Mouse (Mus musculus) limb, embryonic 11.5 days (tissue): ENCODE results near the gene Tnni2. TPM values are rescaled to one million over a fixed set of nuclear protein-coding genes. Genes with fewer than 3 reads are reported as not detected.
A peak's percentile ranks its signal among the peaks of the same experiment; 100 is the strongest.

Experiments
- ATAC-seq: fragments of 200-750 bp; cut with Nextera tagmentation; 2 replicates; pipeline ENCODE4 v1.8.0; 2017; ENCODE audit warnings: low read depth; ENCODE audit not compliant: insufficient number of reproducible peaks, low FRiP score, low TSS enrichment
- DNase-seq: peaks from one replicate; pipeline ENCODE4 v3.0.0-alpha.2; 2015; ENCODE audit warnings: low spot score
- H3K27ac ChIP-seq: fragments of 300-500 bp; sonication (generic); replicated peaks from 2 replicates; pipeline ENCODE4 v1.5.1; 2014; ENCODE audit warnings: low read depth, mild to moderate bottlenecking, low read length
- H3K27me3 ChIP-seq: fragments of 300-500 bp; sonication (generic); 2 replicates; pipeline ENCODE4 v1.6.1; 2014; ENCODE audit warnings: mild to moderate bottlenecking, low read length, mixed read lengths; ENCODE audit not compliant: control insufficient read depth, insufficient read depth
- H3K36me3 ChIP-seq: fragments of 300-500 bp; sonication (generic); 2 replicates; pipeline ENCODE4 v1.6.1; 2014; ENCODE audit warnings: mild to moderate bottlenecking, low read length, moderate library complexity, mixed read lengths; ENCODE audit not compliant: control insufficient read depth, insufficient read depth
- H3K4me1 ChIP-seq: fragments of 300-500 bp; sonication (generic); 2 replicates; pipeline ENCODE4 v1.6.1; 2014; ENCODE audit warnings: low read length, mixed read lengths; ENCODE audit not compliant: control insufficient read depth, insufficient read depth
- H3K4me2 ChIP-seq: fragments of 300-500 bp; sonication (generic); 2 replicates; pipeline ENCODE4 v1.6.1; 2014; ENCODE audit warnings: low read depth, mild to moderate bottlenecking, moderate library complexity; ENCODE audit not compliant: severe bottlenecking
- H3K4me3 ChIP-seq: fragments of 300-500 bp; sonication (generic); 2 replicates; pipeline ENCODE4 v1.5.1; 2014; ENCODE audit warnings: low read depth, low read length
- H3K9ac ChIP-seq: fragments of 300-500 bp; sonication (generic); 2 replicates; pipeline ENCODE4 v1.6.1; 2014; ENCODE audit warnings: mild to moderate bottlenecking, low read length
- H3K9me3 ChIP-seq: fragments of 300-500 bp; sonication (generic); 2 replicates; pipeline ENCODE4 v1.6.1; 2016; ENCODE audit warnings: low read length; ENCODE audit not compliant: control insufficient read depth
- WGBS: fragments of 180-500 bp; shearing (Covaris S2); extraction: QIAGEN DNeasy Blood & Tissue Kit; methylation state at CpG from one replicate; pipeline ENCODE4 v1.1.7; 2014; 5-methylcytosine and 5-hydroxymethylcytosine counted together
- polyA plus RNA-seq: library from polyadenylated mRNA; unstranded; fragments of >200 nt; fragmentation: Nextera tagmentation; extraction: Ambion mirVana; gene quantifications from 2 replicates; pipeline ENCODE4 v1.2.1, GENCODE M21; 2014

Gene Tnni2
- polyA plus RNA-seq, 1 experiment from 2014 or later = 7.0 TPM

DNA sequence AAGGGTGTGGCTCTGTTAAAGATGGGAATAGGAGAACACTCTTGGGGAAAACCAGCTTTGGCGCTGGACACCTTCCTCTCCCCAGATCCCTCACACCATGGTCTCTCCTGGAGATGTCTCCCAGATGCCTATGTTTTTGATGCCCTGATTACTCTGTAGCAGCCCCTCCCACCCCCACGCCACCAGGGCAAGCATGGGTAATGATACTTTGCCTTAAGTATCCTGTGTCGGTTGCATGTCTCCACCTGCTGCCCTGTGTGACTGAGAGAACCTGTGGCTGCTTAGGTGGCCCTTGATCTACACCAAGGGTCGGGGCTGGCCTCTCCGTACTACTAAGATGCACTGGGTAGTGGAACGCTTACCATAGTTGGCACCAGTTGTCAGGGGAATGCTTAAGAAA, 36.4 kb downstream of the Tnni2 start:
- H3K4me3 ChIP-seq = no peak overlapping the region
- no peak for DNase-seq
- H3K9me3 ChIP-seq = no peaks in the 10 kb centered on the region
- no peak overlapping the region for H3K4me2 ChIP-seq
- WGBS = 89% methylated on average over 6 of the region's 6 CpGs
- no peaks in the 10 kb centered on the region for H3K27me3 ChIP-seq
- no peak for ATAC-seq
- no peak overlapping the region for H3K9ac ChIP-seq
- H3K27ac ChIP-seq = no peak overlapping the region
- H3K4me1 ChIP-seq = peaks cover 22% of the 10 kb centered on the region
- no peaks in the 10 kb centered on the region; the same call in 1 of the 2 replicates for H3K36me3 ChIP-seq

DNA sequence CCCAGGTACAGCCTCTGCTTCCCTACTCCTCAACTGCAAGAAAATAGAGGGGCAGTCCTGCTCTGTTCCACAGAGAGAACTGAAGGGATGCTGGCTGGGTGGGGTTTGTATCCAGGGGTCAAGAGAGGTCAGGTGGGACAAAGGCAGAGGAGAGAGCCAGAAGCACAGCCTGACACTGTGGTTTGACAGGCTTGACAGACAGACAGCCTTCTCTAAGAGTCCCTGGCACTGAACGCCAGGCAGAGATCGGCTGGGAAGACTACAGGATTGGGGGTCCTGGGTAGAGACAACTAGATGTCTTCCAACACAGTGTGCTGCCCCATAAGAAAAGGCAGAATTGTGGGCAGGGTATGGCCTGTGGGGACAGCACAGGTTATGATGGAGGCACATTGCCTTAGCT, 37.0 kb downstream of the Tnni2 start:
- Histone ChIP-seq H3K36me3 (no peaks in the 10 kb centered on the region; the same call in 1 of the 2 replicates), H3K9ac (no peak overlapping the region), H3K4me1 (peaks cover 28% of the 10 kb centered on the region), H3K4me2 (no peak overlapping the region), H3K27me3 (no peaks in the 10 kb centered on the region), H3K27ac (no peak overlapping the region), H3K4me3 (no peak overlapping the region), H3K9me3 (no peaks in the 10 kb centered on the region)
- DNase-seq = no peak
- WGBS = 77% methylated on average over 2 of the region's 2 CpGs
- no peak for ATAC-seq

GRCm38 (mm10) chr7:142479307-142479706, 37.7 kb downstream of the Tnni2 start:
- no peak overlapping the region for H3K4me2 ChIP-seq
- H3K27ac ChIP-seq = no peak overlapping the region
- H3K27me3 ChIP-seq = no peaks in the 10 kb centered on the region
- H3K4me3 ChIP-seq = no peak overlapping the region
- DNase-seq (no peak), ATAC-seq (no peak)
- H3K36me3 ChIP-seq = no peaks in the 10 kb centered on the region; the same call in 1 of the 2 replicates
- H3K9ac ChIP-seq = no peak overlapping the region
- H3K9me3 ChIP-seq = no peaks in the 10 kb centered on the region
- H3K4me1 ChIP-seq = peaks cover 32% of the 10 kb centered on the region

DNA sequence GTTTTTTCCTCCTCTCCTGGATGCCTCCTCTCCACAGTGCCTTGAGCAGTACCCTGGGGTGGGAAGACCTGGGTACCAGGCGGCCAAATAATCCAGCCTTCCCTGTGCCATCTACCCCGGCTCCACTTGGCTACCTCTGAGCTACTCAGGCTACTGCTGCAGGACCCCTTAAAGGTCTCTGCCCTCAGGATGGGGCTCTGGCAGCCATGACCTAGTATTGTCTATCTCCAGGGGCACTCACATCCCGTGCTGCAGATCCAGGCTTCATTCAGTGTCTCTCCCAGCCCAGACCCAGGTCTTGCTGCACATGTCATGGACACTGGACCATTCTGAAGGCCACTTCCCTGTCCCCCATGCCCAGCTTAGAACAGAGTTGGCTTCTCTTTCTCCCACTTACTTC, 38.3 kb downstream of the Tnni2 start:
- Histone ChIP-seq H3K4me3 (no peak overlapping the region), H3K4me1 (peaks cover 38% of the 10 kb centered on the region), H3K27me3 (no peaks in the 10 kb centered on the region), H3K36me3 (no peaks in the 10 kb centered on the region; the same call in 1 of the 2 replicates), H3K9ac (no peak overlapping the region), H3K4me2 (no peak overlapping the region), H3K27ac (0 out of 2 replicates have a peak overlapping the region, but pooled peaks have one; percentile 3), H3K9me3 (no peaks in the 10 kb centered on the region)
- ATAC-seq = no peak
- 94% methylated on average over 3 of the region's 3 CpGs for WGBS
- DNase-seq = no peak

GRCm38 (mm10) chr7:142480661-142481060, 39.1 kb downstream of the Tnni2 start:
- DNase-seq = no peak
- Histone ChIP-seq H3K27me3 (no peaks in the 10 kb centered on the region), H3K9me3 (no peaks in the 10 kb centered on the region), H3K4me1 (peaks cover 41% of the 10 kb centered on the region), H3K4me2 (no peak overlapping the region), H3K36me3 (no peaks in the 10 kb centered on the region; the same call in 1 of the 2 replicates), H3K9ac (no peak overlapping the region), H3K27ac (peak overlapping the region; percentile 87), H3K4me3 (no peak overlapping the region)
- 96% methylated on average over 3 of the region's 3 CpGs for WGBS
- no peak for ATAC-seq

DNA sequence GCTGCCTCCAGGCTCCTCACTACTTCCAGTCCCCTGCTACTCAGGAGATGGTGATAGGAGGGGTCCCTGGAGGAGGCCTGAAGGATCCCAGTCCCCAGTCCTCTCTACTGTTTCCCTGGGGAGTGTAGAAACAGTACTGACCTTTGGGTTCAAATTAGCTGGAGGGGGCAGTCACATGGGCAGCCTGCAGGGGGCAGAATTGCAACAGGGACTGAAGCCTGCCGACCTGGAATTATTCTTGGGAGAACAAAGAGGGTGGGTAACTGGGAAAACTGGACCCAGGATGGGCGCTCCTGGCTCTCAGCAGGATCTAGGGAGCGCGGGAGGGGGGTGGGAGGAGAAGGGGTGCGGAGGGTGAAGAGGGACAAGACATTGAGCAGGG, 39.6 kb downstream of the Tnni2 start:
- Histone ChIP-seq H3K4me2 (peak overlapping the region; percentile 47), H3K36me3 (no peaks in the 10 kb centered on the region; the same call in 1 of the 2 replicates), H3K9ac (peak overlapping the region; percentile 74), H3K27me3 (no peaks in the 10 kb centered on the region), H3K4me1 (peaks cover 46% of the 10 kb centered on the region), H3K27ac (peak overlapping the region; percentile 87), H3K4me3 (peak overlapping the region; percentile 14), H3K9me3 (no peaks in the 10 kb centered on the region)
- DNase-seq (peak; percentile 89), ATAC-seq (no peak)
- 6% methylated on average over 5 of the region's 5 CpGs for WGBS

DNA sequence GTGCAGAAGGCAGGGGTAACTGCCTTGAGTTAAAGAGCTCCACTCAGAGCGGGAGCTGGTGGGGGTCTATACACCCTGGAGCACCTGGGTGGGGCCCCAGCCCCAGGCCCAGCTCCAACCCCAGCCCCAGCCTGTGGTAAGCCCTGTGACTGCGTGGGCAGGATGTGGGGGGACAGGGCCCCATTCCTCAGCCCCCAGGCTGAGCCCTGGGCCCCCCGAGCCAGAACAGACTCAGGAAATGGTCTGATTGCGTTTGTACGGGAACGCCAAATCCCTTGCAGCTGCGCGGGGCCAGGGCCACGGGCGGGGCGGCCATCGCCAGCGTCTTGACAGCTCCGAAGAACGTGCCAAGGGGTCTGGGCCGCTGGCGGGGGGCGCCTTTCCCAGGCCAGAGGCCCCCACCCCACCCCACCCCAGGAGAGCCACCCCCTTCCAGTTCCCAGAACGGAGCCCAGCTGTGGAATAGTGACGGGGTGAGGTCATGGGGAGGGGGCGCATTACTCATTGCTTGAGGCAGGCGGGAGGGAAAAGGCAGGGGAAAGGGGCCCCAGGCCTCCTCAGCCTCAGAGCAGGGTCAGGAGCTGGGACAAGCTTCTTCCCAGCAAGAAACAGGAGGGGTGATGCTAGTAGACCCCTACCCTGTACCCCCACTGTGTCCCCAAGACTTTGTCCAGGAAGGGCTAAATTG, 40.1 kb downstream of the Tnni2 start:
- Histone ChIP-seq H3K27ac (peak overlapping the region; percentile 87), H3K4me2 (peak overlapping the region; percentile 47), H3K36me3 (no peaks in the 10 kb centered on the region; the same call in 1 of the 2 replicates), H3K9me3 (no peaks in the 10 kb centered on the region), H3K4me3 (peak overlapping the region; percentile 14), H3K27me3 (no peaks in the 10 kb centered on the region), H3K9ac (peak overlapping the region; percentile 74), H3K4me1 (peaks cover 51% of the 10 kb centered on the region)
- ATAC-seq (peak; percentile 81), DNase-seq (peak; percentile 82)
- 2% methylated on average over 22 of the region's 22 CpGs for WGBS

DNA sequence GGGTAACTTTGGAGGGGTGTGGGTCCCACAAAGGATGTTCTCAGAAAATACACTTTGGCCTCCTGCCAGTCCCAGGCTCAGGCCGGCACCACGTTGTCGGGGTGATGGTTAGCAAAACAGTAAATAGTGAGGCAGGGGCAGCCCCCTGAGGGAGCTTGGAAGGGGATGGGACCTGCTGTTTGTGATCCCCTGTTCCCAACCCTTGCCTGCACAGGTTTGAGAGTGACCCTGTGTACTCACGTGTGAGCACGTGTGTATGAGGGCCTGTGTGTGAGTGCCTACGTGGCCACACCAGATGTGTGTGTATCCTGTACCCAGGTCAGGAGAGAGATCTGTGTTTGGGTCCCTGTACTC, 40.6 kb downstream of the Tnni2 start:
- ATAC-seq = peak; percentile 6; the same call in 1 of the 2 replicates
- Histone ChIP-seq H3K4me1 (peaks cover 57% of the 10 kb centered on the region), H3K27ac (peak overlapping the region; percentile 87), H3K9ac (peak overlapping the region; percentile 74), H3K4me2 (peak overlapping the region; percentile 47), H3K36me3 (no peaks in the 10 kb centered on the region; the same call in 1 of the 2 replicates), H3K27me3 (no peaks in the 10 kb centered on the region), H3K4me3 (peak overlapping the region; percentile 14), H3K9me3 (no peaks in the 10 kb centered on the region)
- DNase-seq = peak; percentile 73
- 14% methylated on average over 6 of the region's 6 CpGs for WGBS
